Mouse (Mus musculus): Measurements from ENCODE around the gene Fam187b. TPM values are rescaled to one million over a fixed set of nuclear protein-coding genes. Genes with fewer than 3 reads are reported as not detected.

The Fam187b gene
- total RNA-seq, 1 experiment from 2014 or later, result not detected

- no peak for DNase-seq
Observed at GRCm38 (mm10) chr7:30958109-30958865, 15.3 kb upstream of the Fam187b start.

GRCm38 (mm10) chr7:30958866-30959487 is 14.6 kb upstream of the Fam187b start:
- DNase-seq, result no peak

GRCm38 (mm10) chr7:30959786-30960349 is 13.7 kb upstream of the Fam187b start:
- peak; percentile 29 for DNase-seq

- no peak for DNase-seq
Observed at GRCm38 (mm10) chr7:30962862-30963261, 10.7 kb upstream of the Fam187b start.

- DNase-seq, result no peak
Observed at GRCm38 (mm10) chr7:30964366-30964765, 9.2 kb upstream of the Fam187b start.

- DNase-seq, result no peak
Observed at GRCm38 (mm10) chr7:30965677-30966076, 7.9 kb upstream of the Fam187b start.

- DNase-seq, result no peak
Observed at GRCm38 (mm10) chr7:30966657-30967056, 6.9 kb upstream of the Fam187b start.

GRCm38 (mm10) chr7:30968611-30969010 is 5.0 kb upstream of the Fam187b start:
- DNase-seq, result peak; percentile 81

GRCm38 (mm10) chr7:30969174-30969573 is 4.4 kb upstream of the Fam187b start:
- no peak for DNase-seq

GRCm38 (mm10) chr7:30971901-30972300 is 1.7 kb upstream of the Fam187b start:
- DNase-seq, result no peak

- DNase-seq, result no peak
Observed at GRCm38 (mm10) chr7:30972426-30973250, 952 bp upstream of the Fam187b start.

GRCm38 (mm10) chr7:30973251-30973500 is 414 bp upstream of the Fam187b start, which contains the start of gene Lsr:
TSS of gene Lsr (minus strand) at chr7:30973464.
- DNase-seq, result no peak

- no peak for DNase-seq
Observed at GRCm38 (mm10) chr7:30981703-30982102, 8.1 kb downstream of the Fam187b start.

GRCm38 (mm10) chr7:30985357-30985756 is 11.8 kb downstream of the Fam187b start:
- no peak for DNase-seq

- no peak for DNase-seq
Observed at GRCm38 (mm10) chr7:30988519-30989162, 15.1 kb downstream of the Fam187b start.

GRCm38 (mm10) chr7:30992148-30992547 is 18.6 kb downstream of the Fam187b start:
- no peak for DNase-seq

GRCm38 (mm10) chr7:30993986-30994385 is 20.4 kb downstream of the Fam187b start:
- no peak for DNase-seq

- DNase-seq, result no peak
Observed at GRCm38 (mm10) chr7:30996491-30996890, 22.9 kb downstream of the Fam187b start.

GRCm38 (mm10) chr7:31000505-31001020 is 27.0 kb downstream of the Fam187b start:
- peak; percentile 56 for DNase-seq

GRCm38 (mm10) chr7:31002650-31003049 is 29.1 kb downstream of the Fam187b start:
- DNase-seq, result no peak

- no peak for DNase-seq
Observed at GRCm38 (mm10) chr7:31007775-31008174, 34.2 kb downstream of the Fam187b start.

GRCm38 (mm10) chr7:31008175-31008574 is 34.6 kb downstream of the Fam187b start:
- no peak for DNase-seq
